Mouse (Mus musculus): ENCODE data around the gene Sec11a.

DNA sequence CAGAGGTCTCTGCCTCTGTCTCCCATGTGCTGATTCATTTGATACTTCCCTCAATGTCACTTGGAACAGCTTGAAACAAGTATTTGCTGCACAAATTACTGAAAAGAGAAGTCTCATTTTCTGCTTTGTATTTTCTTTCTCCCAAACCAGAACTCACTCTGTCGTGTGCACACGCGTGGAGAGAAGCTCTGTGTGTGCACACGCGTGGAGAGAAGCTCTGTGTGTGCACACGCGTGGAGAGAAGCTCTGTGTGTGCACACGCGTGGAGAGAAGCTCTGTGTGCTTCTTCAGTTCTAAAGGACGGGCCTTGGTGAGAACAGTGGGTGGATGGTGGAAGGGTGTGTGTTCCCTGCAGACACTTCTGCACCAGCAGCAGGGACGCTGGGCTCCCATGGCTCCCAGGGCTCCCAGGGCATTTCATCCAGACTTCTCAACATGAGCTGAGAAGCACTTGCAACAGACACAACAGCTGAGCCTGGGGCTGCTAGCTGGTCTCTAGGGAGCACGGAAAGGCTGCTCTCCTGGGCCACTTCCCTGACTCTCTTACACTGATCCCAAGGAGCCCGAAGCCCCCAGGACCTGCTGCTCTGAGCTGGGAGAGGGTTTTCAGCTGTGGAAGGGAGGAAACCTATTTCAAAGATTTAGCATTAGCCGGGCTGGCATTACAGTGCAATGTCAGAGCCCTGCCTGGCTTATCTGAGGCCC lies 52.6 kb downstream of the Sec11a start:
- TF ChIP-seq CTCF (IDR thresholded peaks at IDR 0.05; ENCODE audit: borderline replicate concordance, control insufficient read depth, extremely low read depth, insufficient read depth, low read length, poor library complexity) (no peak), POLR2A (IDR thresholded peaks at IDR 0.05; ENCODE audit: control insufficient read depth, extremely low read depth, insufficient read depth, low read length, poor library complexity) (no peak)

Data from thymus, adult 2 months (tissue).